Mouse (Mus musculus) embryo, embryonic 11 days (tissue): ENCODE data around the gene Ctcfl.

Source experiments
- DNase-seq: peaks from one replicate; pipeline ENCODE4 v3.0.0-alpha.2; 2015

The Ctcfl gene

GRCm38 (mm10) chr2:173044198-173044970, 74.9 kb downstream of the Ctcfl start:
- no peak for DNase-seq
